Mouse (Mus musculus): ENCODE measurements around the gene Ncbp3. TPM values are rescaled to one million over a fixed set of nuclear protein-coding genes. Genes with fewer than 3 reads are reported as not detected.

The Ncbp3 gene
- 10 to 100 TPM; 10.6 to 11.8 TPM for total RNA-seq (2021)
- long read RNA-seq, experiment 1, full-length matches to known transcripts = 7 of 9 reads
- long read RNA-seq, experiment 1, partial matches to known transcripts = 1 of 9 reads
- long read RNA-seq, experiment 1, other reads (novel, unspliced or antisense) = 1 of 9 reads
- long read RNA-seq, experiment 2, full-length matches to known transcripts = 10 of 15 reads
- long read RNA-seq, experiment 2, partial matches to known transcripts = 2 of 15 reads
- long read RNA-seq, experiment 2, other reads (novel, unspliced or antisense) = 3 of 15 reads

- Histone ChIP-seq H3K4me3 (peak within 1 kb of the TSS; percentile 74), H3K27ac (peak within 1 kb of the TSS; percentile 97)
- peak; percentile 77 for TF ChIP-seq CTCF (conservative IDR thresholded peaks at IDR 0.05)
- peak; percentile 96 to 97 for DNase-seq (ENCODE audit: low spot score in 2 of 2)
These were observed at the start of gene Ncbp3 for GRCm38 (mm10) chr11:73047542-73047996. Gene Ncbp3 (plus strand): TSS chr11:73047783.

DNA sequence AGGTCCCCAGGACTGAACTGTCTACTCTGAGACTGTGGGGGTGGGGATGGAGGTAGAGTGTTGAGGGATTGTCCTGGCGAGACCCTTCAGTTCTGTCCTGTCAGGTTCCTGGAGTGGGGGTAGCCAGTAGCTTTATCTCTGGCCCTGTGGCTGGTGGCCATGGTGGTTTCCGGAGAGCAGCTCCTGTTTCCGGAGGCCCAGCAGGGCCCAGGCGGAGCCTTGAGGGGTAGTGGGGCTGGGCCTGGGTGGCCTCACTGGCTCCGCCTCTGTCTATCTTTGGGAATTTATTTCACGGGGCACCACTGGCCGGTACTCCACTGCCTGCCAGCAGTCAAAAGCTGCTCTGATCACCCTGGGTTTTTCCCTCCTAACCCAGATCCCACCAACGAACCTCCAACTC, 48.8 kb upstream of the Ncbp3 start, which contains the start of gene P2rx1:
Gene P2rx1 (plus strand): TSS at position 333 of the 400 bp plus-strand sequence.
- H3K27ac ChIP-seq = no peak within 1 kb of the TSS
- no peak for DNase-seq (ENCODE audit: low spot score in 2 of 2)
- no peak within 1 kb of the TSS for H3K4me3 ChIP-seq
- peak; percentile 37 for TF ChIP-seq CTCF (conservative IDR thresholded peaks at IDR 0.05)

DNA sequence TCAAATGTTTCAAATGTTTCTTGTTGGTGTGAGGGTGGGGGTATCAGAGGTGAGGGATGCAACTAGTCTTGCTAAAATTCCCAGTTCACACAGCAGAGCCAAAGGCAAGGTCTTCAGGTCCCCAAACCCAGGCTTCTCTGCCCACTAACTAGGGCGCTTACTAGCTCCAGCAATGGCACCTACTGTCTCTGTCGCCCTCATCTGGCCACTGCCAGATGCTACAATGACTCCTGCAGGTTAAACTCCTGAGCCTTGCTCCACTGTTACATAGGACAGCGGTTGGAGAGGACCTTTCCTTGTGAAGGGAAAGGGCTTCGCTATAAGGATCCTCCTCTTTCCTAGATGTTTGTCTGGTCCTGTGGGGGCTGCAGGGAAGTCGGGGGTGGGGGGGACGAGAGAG, 46.6 kb upstream of the Ncbp3 start:
- DNase-seq (ENCODE audit: low spot score in 2 of 2) = peak; percentile 66 to 67
- TF ChIP-seq CTCF (conservative IDR thresholded peaks at IDR 0.05) = peak; percentile 89
- Histone ChIP-seq H3K27ac (no peak overlapping the region), H3K4me3 (no peak overlapping the region)

- H3K4me3 ChIP-seq = no peak overlapping the region
- H3K27ac ChIP-seq = no peak overlapping the region
- TF ChIP-seq CTCF (conservative IDR thresholded peaks at IDR 0.05) = peak; percentile 91
- no peak for DNase-seq (ENCODE audit: low spot score in 2 of 2)
These were observed 41.2 kb upstream of the Ncbp3 start for GRCm38 (mm10) chr11:73006377-73006776.

- TF ChIP-seq CTCF (conservative IDR thresholded peaks at IDR 0.05) = no peak
- no peak for DNase-seq (ENCODE audit: low spot score in 2 of 2)
- Histone ChIP-seq H3K4me3 (no peak overlapping the region), H3K27ac (no peak overlapping the region)
These were observed 40.5 kb upstream of the Ncbp3 start for GRCm38 (mm10) chr11:73007113-73007512.

GRCm38 (mm10) chr11:73007698-73008481, 39.7 kb upstream of the Ncbp3 start:
- H3K27ac ChIP-seq = no peak overlapping the region
- TF ChIP-seq CTCF (conservative IDR thresholded peaks at IDR 0.05) = peak; percentile 95
- H3K4me3 ChIP-seq = no peak overlapping the region
- peak in 1 of 2 experiments; percentile 52 for DNase-seq (ENCODE audit: low spot score in 2 of 2)

DNA sequence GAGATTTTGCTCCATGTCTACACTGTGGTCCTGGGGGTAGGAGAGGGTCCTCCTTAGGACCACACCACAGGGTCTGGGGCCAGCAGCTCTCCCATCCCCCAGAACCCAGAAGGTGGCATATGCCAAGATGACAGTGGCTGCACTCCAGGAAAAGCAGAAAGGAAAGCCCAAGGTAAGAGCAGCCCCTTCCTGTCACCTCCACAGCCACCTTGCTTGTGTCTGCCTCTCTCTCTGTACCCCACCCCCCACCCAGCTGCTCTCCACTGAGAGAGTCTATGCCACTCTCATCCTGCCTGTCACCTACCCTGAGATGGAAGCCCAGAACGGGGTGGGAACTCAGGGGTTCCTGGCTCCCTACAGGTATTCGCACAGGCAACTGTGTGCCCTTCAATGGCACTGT, 38.8 kb upstream of the Ncbp3 start:
- no peak for TF ChIP-seq CTCF (conservative IDR thresholded peaks at IDR 0.05)
- no peak overlapping the region for H3K4me3 ChIP-seq
- DNase-seq (ENCODE audit: low spot score in 2 of 2) = no peak
- H3K27ac ChIP-seq = no peak overlapping the region

DNA sequence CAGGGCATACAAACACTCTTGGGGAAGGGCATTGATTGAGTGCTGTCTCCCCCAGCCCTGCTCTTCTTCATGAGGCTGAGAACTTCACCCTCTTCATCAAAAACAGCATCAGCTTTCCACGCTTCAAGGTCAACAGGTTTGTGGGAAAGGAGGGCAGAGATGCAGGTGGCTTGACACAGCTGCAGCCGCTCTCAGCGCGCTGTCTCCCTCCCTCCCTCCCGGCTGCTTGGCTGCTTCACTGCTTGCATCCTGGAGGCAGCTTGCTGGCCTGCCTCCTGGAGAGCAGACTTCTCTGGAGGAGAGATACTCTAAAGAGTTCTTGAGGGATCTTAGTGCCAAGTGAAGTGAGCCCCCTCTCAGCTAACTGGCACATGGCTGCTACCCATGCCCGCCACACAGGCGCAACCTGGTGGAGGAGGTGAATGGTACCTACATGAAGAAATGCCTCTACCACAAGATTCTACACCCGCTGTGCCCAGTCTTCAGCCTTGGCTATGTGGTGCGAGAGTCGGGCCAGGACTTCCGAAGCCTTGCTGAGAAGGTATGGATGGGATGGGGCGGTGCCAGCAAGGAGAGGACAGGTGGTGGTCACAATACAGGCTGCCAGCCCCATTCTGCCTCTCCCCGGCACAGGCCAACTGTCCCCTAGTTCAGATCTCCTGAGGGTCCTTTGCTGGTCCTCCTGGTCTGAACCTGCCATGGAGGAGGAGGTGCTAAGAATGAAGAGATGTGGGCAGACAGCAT, 37.9 kb upstream of the Ncbp3 start:
- no peak overlapping the region for H3K4me3 ChIP-seq
- no peak for DNase-seq (ENCODE audit: low spot score in 2 of 2)
- no peak overlapping the region for H3K27ac ChIP-seq
- no peak for TF ChIP-seq CTCF (conservative IDR thresholded peaks at IDR 0.05)

DNA sequence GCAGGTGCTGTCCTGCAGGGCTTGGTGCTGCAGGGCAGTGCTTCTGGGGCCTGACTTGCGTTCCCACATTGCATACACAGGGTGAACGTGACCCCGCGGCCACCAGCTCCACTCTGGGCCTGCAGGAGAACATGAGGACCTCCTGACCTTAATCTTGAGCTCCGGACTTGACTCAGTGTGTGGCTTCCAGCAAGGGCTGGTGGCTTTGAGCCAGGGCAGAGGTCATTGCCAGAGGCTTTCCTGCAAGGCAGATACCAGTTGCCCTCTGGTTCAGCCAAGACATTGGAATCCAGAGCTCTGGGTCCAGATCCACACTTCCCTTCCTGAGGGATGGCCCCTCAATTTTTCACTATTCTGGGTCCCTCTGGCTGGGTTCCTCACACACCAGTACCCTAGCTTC, 33.6 kb upstream of the Ncbp3 start:
- no peak for TF ChIP-seq CTCF (conservative IDR thresholded peaks at IDR 0.05)
- H3K27ac ChIP-seq = peak overlapping the region; percentile 93
- DNase-seq (ENCODE audit: low spot score in 2 of 2) = no peak
- no peak overlapping the region for H3K4me3 ChIP-seq

DNA sequence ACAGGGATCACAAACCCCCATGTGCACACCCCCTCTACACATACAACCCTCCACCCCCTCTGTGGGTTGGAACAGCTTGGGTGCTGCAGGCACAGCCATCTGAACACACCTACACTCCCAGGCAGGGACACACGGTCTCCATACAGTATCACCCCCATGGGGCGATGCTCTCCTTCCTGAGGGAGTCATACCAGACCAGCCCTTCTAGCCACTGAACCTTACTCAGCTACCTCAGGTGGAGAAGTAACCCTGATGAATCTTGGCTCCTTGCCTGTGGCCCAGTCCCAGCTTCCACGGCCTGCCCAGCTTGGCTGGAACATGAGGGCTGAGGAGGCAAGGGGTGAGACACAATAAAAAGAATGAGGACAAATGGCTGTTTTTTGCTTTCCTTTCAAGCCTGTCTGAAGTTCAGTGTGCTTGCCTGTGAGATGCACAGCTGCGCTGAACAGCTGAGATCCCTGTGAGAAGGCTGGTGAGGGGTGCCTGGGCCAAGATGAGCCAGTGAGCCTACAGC, 32.7 kb upstream of the Ncbp3 start:
- Histone ChIP-seq H3K27ac (peak overlapping the region; percentile 93), H3K4me3 (no peak overlapping the region)
- TF ChIP-seq CTCF (conservative IDR thresholded peaks at IDR 0.05) = no peak
- DNase-seq (ENCODE audit: low spot score in 2 of 2) = peak; percentile 73

- TF ChIP-seq CTCF (conservative IDR thresholded peaks at IDR 0.05) = no peak
- peak overlapping the region; percentile 93 for H3K27ac ChIP-seq
- H3K4me3 ChIP-seq = no peak overlapping the region
- DNase-seq (ENCODE audit: low spot score in 2 of 2) = no peak
These were observed 32.0 kb upstream of the Ncbp3 start for GRCm38 (mm10) chr11:73015391-73016102.

GRCm38 (mm10) chr11:73016103-73016420, 31.5 kb upstream of the Ncbp3 start:
- Histone ChIP-seq H3K27ac (peak overlapping the region; percentile 93), H3K4me3 (no peak overlapping the region)
- no peak for TF ChIP-seq CTCF (conservative IDR thresholded peaks at IDR 0.05)
- no peak for DNase-seq (ENCODE audit: low spot score in 2 of 2)
